Mouse (Mus musculus) heart, embryonic 10.5 days (tissue): ENCODE data around the gene Ttll5. TPM values are rescaled to one million over a fixed set of nuclear protein-coding genes. Genes with fewer than 3 reads are reported as not detected.

Experiments
- DNase-seq: peaks from one replicate; pipeline ENCODE4 v3.0.0-alpha.2; 2017; ENCODE audit warnings: low spot score
- H3K27ac ChIP-seq: fragments of 300-500 bp; sonication (generic); 2 replicates; pipeline ENCODE4 v1.5.1; 2016; ENCODE audit warnings: mild to moderate bottlenecking
- H3K27me3 ChIP-seq: fragments of 300-500 bp; sonication (generic); 2 replicates; pipeline ENCODE4 v1.6.1; 2016; ENCODE audit warnings: mild to moderate bottlenecking; ENCODE audit not compliant: poor library complexity, insufficient read depth, severe bottlenecking
- H3K36me3 ChIP-seq: fragments of 300-500 bp; sonication (generic); 2 replicates; pipeline ENCODE4 v1.6.1; 2016; ENCODE audit warnings: mild to moderate bottlenecking, moderate library complexity
- H3K4me1 ChIP-seq: fragments of 300-500 bp; sonication (generic); 2 replicates; pipeline ENCODE4 v1.6.1; 2016; ENCODE audit warnings: mild to moderate bottlenecking
- H3K4me3 ChIP-seq: fragments of 300-500 bp; sonication (generic); 2 replicates; pipeline ENCODE4 v1.5.1; 2016; ENCODE audit warnings: mild to moderate bottlenecking, moderate library complexity
- H3K9me3 ChIP-seq: fragments of 300-500 bp; sonication (generic); 2 replicates; pipeline ENCODE4 v1.6.1; 2016; ENCODE audit warnings: mild to moderate bottlenecking, moderate library complexity
- WGBS: fragments of 180-500 bp; shearing (Covaris S2); methylation state at CpG from one replicate; pipeline ENCODE4 v1.1.7; 2016; 5-methylcytosine and 5-hydroxymethylcytosine counted together
- polyA plus RNA-seq: library from polyadenylated mRNA; unstranded; fragments of >200 nt; fragmentation: Nextera tagmentation; extraction: Ambion mirVana; gene quantifications from 2 replicates; pipeline ENCODE4 v1.2.1, GENCODE M21; 2016

Gene Ttll5
- polyA plus RNA-seq, 1 experiment from 2014 or later, result 14.9 TPM

- Histone ChIP-seq H3K9me3 (no peaks in the 10 kb centered on the region), H3K4me1 (peaks cover 30% of the 10 kb centered on the region), H3K27ac (peak overlapping the region; percentile 6; the same call in 1 of the 2 replicates), H3K4me3 (no peak overlapping the region), H3K27me3 (no peaks in the 10 kb centered on the region), H3K36me3 (peaks cover 9% of the 10 kb centered on the region; the same call in 1 of the 2 replicates)
- DNase-seq, result no peak
- 31% methylated on average over 2 of the region's 2 CpGs for WGBS
Measured at GRCm38 (mm10) chr12:85963160-85963559, 138.7 kb downstream of the Ttll5 start.

- H3K9me3 ChIP-seq, result no peaks in the 10 kb centered on the region
- H3K4me3 ChIP-seq, result no peak overlapping the region
- no peaks in the 10 kb centered on the region for H3K27me3 ChIP-seq
- H3K4me1 ChIP-seq, result peaks cover 27% of the 10 kb centered on the region
- WGBS, result 75% methylated on average over 11 of the region's 11 CpGs
- 0 out of 2 replicates have a peak, but pooled peaks cover 7% of the 10 kb centered on the region for H3K36me3 ChIP-seq
- H3K27ac ChIP-seq, result peak overlapping the region; percentile 6; the same call in 1 of the 2 replicates
- no peak for DNase-seq
Measured at GRCm38 (mm10) chr12:85963699-85964098, 139.2 kb downstream of the Ttll5 start.

DNA sequence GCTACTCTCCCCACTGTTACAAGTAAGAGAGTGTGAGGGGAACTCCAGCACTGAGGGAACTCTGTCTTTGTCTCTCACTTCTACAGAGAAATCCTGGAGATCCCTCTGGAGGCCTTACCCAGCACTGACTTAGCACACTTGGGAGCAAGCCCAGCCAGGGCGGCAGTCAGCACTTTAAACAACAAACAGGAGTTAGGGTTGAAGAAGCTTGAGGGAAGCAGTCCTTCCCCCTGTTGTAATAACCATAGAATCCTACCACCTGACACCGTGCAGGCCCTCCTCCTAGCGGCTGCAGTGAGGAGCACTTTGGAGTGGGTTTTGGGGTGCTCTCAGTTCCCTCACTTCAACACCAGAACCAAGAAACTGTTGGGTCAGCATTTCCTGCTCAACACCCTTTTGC lies 140.0 kb downstream of the Ttll5 start:
- DNase-seq, result no peak
- Histone ChIP-seq H3K27ac (no peak overlapping the region), H3K9me3 (no peaks in the 10 kb centered on the region), H3K4me1 (peaks cover 22% of the 10 kb centered on the region), H3K4me3 (no peak overlapping the region), H3K27me3 (no peaks in the 10 kb centered on the region), H3K36me3 (0 out of 2 replicates have a peak, but pooled peaks cover 7% of the 10 kb centered on the region)
- 81% methylated on average over 3 of the region's 3 CpGs for WGBS

DNA sequence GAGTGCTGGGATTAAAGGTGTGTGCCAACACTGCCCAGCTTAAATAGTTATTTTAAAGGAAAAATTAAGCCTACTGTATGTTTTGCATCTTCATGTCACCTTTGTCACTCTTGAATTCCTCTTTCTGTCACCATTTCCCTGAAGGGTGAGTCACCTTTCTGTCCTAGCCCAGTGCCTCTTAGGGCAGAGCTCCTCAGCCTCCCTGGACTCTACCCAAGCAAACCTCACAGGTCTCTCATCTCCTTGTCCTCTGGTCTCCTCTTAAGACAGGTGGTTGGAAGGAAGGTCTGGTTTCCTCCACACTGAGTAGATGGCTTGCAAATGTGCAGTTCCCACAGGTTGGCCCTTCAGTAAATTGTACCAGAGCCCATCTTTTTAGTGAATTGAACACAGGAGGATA lies 143.4 kb downstream of the Ttll5 start:
- Histone ChIP-seq H3K4me3 (no peak overlapping the region), H3K4me1 (peaks cover 26% of the 10 kb centered on the region), H3K27me3 (no peaks in the 10 kb centered on the region), H3K36me3 (0 out of 2 replicates have a peak, but pooled peaks cover 7% of the 10 kb centered on the region), H3K9me3 (no peaks in the 10 kb centered on the region), H3K27ac (no peak overlapping the region)
- no peak for DNase-seq

- Histone ChIP-seq H3K4me3 (no peak overlapping the region), H3K27me3 (no peaks in the 10 kb centered on the region), H3K9me3 (no peaks in the 10 kb centered on the region), H3K4me1 (peaks cover 20% of the 10 kb centered on the region), H3K27ac (no peak overlapping the region), H3K36me3 (0 out of 2 replicates have a peak, but pooled peaks cover 7% of the 10 kb centered on the region)
- 74% methylated on average over 4 of the region's 4 CpGs for WGBS
- DNase-seq, result no peak
Measured at GRCm38 (mm10) chr12:85968409-85968808, 143.9 kb downstream of the Ttll5 start.

DNA sequence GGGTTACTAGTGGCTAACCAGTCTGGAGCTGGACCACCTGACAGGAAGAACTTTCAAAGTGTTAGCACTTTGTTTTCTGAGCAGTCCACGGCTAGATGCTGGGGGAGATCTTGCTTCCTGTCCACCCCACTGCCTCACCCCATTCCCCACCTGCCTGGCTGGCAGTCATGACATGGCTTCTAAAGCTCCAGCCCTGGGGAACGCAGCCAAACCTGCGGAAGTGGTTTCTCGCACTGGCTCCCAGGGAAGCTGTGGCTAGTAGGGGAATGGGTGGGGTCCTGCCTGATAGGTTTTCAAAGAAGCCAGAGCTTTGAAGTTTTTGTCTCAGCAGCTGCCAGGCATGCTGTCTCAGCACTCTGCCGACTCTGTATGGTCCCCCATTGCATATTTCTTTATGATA lies 145.1 kb downstream of the Ttll5 start:
- no peaks in the 10 kb centered on the region for H3K9me3 ChIP-seq
- no peaks in the 10 kb centered on the region for H3K27me3 ChIP-seq
- no peaks in the 10 kb centered on the region for H3K36me3 ChIP-seq
- 54% methylated on average over 5 of the region's 5 CpGs for WGBS
- H3K4me1 ChIP-seq, result peaks cover 14% of the 10 kb centered on the region
- H3K4me3 ChIP-seq, result no peak overlapping the region
- H3K27ac ChIP-seq, result no peak overlapping the region
- DNase-seq, result no peak

DNA sequence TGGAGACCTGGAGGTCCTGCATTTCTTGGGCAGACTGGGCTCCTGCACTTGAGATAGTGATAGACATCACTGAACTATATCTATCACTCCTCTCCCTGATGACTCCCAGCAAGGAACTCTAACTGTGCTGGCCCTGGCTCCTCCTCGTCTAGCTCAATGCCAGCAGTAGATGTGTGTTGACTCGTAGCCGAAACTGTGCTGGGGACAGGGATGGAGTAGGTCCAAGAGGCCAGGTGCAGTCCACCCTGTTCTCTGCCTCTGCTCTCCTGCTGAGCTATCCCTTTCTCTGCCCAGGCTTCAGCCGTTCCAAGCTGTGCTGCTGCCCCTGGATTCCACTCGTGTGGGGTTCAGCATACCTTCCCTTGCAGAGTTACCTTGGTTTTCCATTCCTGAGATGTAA lies 145.7 kb downstream of the Ttll5 start:
- H3K4me3 ChIP-seq, result no peak overlapping the region
- no peak for DNase-seq
- no peaks in the 10 kb centered on the region for H3K36me3 ChIP-seq
- no peak overlapping the region for H3K27ac ChIP-seq
- peaks cover 14% of the 10 kb centered on the region for H3K4me1 ChIP-seq
- 68% methylated on average over 5 of the region's 5 CpGs for WGBS
- no peaks in the 10 kb centered on the region for H3K27me3 ChIP-seq
- H3K9me3 ChIP-seq, result no peaks in the 10 kb centered on the region

DNA sequence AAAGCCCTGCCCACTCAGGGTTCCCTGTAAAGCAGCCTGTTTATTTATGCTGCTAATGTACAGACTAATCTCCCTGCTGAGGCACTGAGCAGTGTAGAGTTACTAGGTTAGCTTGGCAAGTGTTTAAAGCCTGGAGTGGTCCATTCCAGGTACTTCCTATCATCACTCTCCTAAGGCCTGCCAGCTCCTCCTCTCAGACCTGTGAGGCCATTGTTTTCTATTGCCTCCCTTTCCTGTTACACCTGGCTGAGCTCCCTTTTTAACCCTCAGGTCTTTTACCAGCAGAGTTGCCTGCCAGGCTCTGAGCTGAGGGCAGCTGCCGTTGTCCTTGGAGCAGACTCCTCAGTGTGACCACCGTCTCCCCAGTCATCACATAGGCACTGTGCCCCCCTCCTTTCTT lies 146.3 kb downstream of the Ttll5 start:
- Histone ChIP-seq H3K9me3 (no peaks in the 10 kb centered on the region), H3K36me3 (no peaks in the 10 kb centered on the region), H3K4me3 (no peak overlapping the region), H3K4me1 (peaks cover 14% of the 10 kb centered on the region), H3K27ac (no peak overlapping the region), H3K27me3 (no peaks in the 10 kb centered on the region)
- no peak for DNase-seq
- 76% methylated on average over 2 of the region's 2 CpGs for WGBS

DNA sequence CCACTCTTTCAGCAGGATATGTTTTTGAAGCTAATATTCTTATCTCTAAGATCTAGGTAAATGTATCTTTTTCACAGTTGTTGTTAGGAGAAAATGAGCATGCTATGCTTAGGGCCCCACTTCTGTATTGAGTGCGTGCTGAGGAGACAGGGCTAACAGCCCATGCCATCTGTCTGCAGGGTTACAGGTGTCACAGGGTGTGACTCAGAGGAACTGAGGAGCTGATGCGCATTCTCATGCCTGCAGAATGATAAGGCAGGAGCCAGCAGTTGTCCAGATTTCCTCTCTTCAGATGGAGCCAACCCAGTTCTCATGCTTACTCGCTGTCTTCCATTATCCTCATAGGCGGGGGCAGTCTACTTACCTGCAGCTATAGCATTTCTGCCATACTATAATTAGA lies 147.2 kb downstream of the Ttll5 start:
- WGBS, result 82% methylated on average over 4 of the region's 4 CpGs
- no peak overlapping the region for H3K27ac ChIP-seq
- no peaks in the 10 kb centered on the region for H3K9me3 ChIP-seq
- no peaks in the 10 kb centered on the region for H3K27me3 ChIP-seq
- H3K4me3 ChIP-seq, result no peak overlapping the region
- DNase-seq, result no peak
- peaks cover 14% of the 10 kb centered on the region for H3K4me1 ChIP-seq
- H3K36me3 ChIP-seq, result no peaks in the 10 kb centered on the region

DNA sequence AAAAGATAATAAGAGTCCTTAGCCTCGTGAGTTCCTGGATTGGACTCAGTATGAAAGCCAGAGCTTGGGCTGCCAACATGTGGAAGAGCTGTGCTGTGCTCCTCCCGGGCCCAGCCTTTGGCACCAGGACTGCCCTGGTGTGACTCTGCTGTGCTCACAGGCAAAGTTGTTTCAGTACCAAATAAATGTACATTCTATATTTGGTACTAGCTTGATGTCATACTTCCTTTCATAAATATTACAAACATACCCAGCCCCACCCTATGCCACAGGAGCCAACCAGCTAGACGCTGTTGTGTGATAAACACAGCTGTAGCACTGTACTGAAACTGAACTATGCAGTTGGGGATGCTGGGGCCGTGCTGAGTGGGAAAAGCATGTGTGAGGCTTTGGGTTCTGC lies 149.1 kb downstream of the Ttll5 start:
- 67% methylated on average over 4 of the region's 4 CpGs for WGBS

GRCm38 (mm10) chr12:85974030-85974429 lies 149.6 kb downstream of the Ttll5 start:
- Histone ChIP-seq H3K36me3 (peaks cover 2% of the 10 kb centered on the region), H3K4me3 (no peak overlapping the region), H3K27ac (no peak overlapping the region), H3K27me3 (no peaks in the 10 kb centered on the region), H3K9me3 (no peaks in the 10 kb centered on the region), H3K4me1 (peaks cover 12% of the 10 kb centered on the region)
- no peak for DNase-seq
- 69% methylated on average over 4 of the region's 4 CpGs for WGBS

More for the DNA sequence above, 149.1 kb downstream of the Ttll5 start:
- peaks cover 12% of the 10 kb centered on the region for H3K4me1 ChIP-seq
- H3K36me3 ChIP-seq, result peaks cover 2% of the 10 kb centered on the region; the same call in 1 of the 2 replicates
- no peak overlapping the region for H3K4me3 ChIP-seq
- DNase-seq, result no peak
- H3K9me3 ChIP-seq, result no peaks in the 10 kb centered on the region
- H3K27me3 ChIP-seq, result no peaks in the 10 kb centered on the region
- H3K27ac ChIP-seq, result no peak overlapping the region

- WGBS, result 91% methylated on average over 5 of the region's 5 CpGs
- Histone ChIP-seq H3K4me1 (peaks cover 2% of the 10 kb centered on the region; the same call in 1 of the 2 replicates), H3K9me3 (no peaks in the 10 kb centered on the region), H3K27ac (no peak overlapping the region), H3K4me3 (no peak overlapping the region), H3K36me3 (peaks cover 2% of the 10 kb centered on the region), H3K27me3 (no peaks in the 10 kb centered on the region)
- no peak for DNase-seq
Measured at GRCm38 (mm10) chr12:85979996-85980395, 155.5 kb downstream of the Ttll5 start.

- H3K27me3 ChIP-seq, result no peaks in the 10 kb centered on the region
- 0 out of 2 replicates have a peak, but pooled peaks cover 2% of the 10 kb centered on the region for H3K36me3 ChIP-seq
- 60% methylated on average over 4 of the region's 4 CpGs for WGBS
- no peak overlapping the region for H3K27ac ChIP-seq
- no peak for DNase-seq
- no peaks in the 10 kb centered on the region for H3K9me3 ChIP-seq
- peaks cover 23% of the 10 kb centered on the region for H3K4me1 ChIP-seq
- H3K4me3 ChIP-seq, result no peak overlapping the region
Measured at GRCm38 (mm10) chr12:85985524-85985923, 161.1 kb downstream of the Ttll5 start.

GRCm38 (mm10) chr12:85986024-85986423 lies 161.6 kb downstream of the Ttll5 start:
- H3K4me1 ChIP-seq, result peaks cover 23% of the 10 kb centered on the region
- H3K9me3 ChIP-seq, result no peaks in the 10 kb centered on the region
- no peak for DNase-seq
- WGBS, result 26% methylated on average over 7 of the region's 7 CpGs
- H3K36me3 ChIP-seq, result 0 out of 2 replicates have a peak, but pooled peaks cover 2% of the 10 kb centered on the region
- H3K4me3 ChIP-seq, result no peak overlapping the region
- no peaks in the 10 kb centered on the region for H3K27me3 ChIP-seq
- no peak overlapping the region for H3K27ac ChIP-seq
